Mouse (Mus musculus) cerebellum, adult 11-12 months (tissue): ENCODE results near the gene Ubtd1.

ENCODE experiments used
- DNase-seq: peaks from one replicate; pipeline ENCODE4 v3.0.0; 2022

Ubtd1 gene

DNA sequence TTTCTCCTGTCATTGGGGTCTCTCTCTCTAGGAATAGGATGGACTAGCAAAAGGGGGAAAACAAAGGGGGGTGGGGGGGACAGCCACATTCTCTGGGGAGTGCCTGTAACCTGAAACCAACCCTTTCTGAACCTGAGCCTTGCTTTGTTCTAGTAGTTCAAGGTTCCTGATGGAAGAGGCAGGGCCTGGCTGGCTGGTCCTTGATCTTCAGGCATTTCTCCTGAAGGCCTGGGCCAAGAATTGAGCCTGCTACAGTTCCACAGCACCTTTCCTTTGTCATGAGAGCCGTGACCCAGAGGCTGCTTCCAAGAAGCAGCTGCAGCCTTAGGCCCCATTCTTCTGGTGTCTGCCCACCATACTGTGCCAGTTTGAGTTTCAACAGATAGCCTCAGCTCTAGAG is 13.9 kb downstream of the Ubtd1 start:
- DNase-seq, result no peak

DNA sequence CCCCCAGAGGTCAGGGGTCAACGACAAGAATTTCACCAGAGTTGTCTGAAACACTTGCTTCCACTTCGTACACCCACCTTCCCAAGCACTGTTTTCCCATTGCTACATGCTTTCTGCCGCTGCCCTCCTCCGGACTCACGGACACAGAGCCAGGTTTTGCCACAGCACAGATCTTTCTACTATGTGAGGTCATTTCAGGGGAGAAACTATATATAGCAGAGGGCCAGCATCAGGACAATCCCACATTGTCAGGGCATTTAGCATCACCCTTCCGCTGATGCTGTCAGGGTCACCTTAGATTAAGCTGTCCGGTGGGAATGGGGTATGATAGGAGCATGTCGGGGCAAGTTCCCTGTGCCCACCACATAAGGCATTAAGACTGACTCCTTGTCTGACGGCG is 15.5 kb downstream of the Ubtd1 start:
- DNase-seq, result no peak

DNA sequence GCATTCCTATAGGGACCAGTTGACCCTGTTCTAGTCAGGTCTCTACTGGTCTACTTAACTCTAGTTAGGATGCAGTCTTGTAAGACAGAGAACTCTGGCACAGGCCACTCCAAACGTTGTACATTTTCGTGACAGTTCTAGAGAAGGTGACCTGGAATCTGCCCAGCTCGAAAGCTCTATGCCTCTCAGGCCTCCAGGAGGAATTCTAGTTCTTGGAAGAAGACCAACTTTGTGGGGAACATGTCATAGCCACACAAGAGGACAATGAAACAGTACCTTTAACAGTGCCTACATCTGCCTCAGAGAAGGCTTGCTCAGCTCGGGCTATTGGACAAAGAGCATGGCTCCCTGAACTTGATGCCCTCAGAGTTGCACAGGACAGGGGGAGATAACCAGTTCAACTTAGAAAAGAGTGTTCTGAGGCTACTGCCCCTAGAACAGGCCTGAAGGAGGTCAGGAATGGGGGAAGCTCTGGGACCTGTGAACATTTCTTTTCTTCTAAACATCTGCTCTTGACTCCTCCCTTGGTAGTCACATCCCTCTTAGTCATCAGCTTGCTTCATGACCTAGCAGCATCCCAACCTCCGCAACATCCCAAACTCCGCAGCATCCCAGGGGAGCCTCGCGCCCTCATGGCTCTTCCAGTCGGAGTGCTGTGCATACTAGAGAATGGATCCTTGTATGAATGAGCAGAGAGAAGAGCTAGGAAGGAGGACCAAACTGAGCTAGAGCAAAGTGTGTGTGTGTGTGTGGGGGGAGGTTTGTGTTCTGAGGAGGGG is 17.4 kb downstream of the Ubtd1 start:
- no peak for DNase-seq

DNA sequence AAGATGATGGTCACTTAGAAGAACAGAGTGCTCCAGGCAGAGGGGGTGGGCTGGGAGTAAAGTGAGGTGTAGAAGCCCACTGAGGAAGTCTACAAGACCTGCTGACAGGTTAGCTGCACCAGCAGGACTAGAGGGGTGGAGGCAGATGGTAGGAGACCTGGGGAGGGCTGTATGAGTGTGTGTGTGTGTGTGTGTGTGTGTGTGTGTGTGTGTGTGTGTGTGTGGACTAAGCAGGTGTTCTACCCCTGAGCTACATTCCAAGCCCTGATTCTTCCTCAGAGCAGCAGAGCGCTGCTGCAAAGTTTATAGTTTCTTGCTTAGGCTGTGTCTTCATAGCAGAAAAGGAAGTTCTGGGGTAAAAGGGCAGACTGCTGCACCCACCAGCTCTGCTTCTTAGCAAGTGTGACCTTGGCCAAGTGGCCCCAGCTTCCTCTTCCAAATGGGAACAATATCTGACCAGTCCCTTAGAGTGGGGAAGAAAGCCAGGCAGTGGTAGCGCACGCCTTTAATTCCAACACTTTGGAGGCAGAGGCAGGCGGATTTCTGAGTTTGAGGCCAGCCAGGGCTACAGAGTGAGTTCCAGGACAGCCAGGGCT is 18.2 kb downstream of the Ubtd1 start:
- no peak for DNase-seq

DNA sequence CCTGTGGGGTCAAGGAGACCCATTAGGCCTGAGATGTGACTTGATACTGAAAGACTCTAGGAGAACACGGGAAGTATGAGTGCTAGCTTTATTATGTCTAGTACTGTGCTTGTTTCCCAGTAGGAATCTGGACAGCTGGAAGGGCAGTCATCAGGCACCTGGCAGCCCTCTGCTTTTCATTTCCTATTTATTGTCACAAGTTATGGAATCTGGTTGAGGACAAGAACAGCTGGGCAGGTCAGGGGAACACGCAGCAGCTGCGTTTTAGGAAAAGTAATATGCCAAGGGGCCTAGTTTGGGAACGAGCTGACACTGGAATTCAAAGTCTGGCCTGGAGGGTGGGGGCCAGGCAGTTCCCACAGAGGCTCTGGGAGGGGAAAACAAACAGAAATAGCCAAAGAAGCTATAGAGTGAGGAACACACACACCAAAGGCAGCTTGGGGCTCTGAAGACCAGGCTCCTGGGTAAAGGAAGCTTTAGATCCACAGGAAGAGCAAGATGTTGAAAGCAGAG is 18.9 kb downstream of the Ubtd1 start:
- no peak for DNase-seq

DNA sequence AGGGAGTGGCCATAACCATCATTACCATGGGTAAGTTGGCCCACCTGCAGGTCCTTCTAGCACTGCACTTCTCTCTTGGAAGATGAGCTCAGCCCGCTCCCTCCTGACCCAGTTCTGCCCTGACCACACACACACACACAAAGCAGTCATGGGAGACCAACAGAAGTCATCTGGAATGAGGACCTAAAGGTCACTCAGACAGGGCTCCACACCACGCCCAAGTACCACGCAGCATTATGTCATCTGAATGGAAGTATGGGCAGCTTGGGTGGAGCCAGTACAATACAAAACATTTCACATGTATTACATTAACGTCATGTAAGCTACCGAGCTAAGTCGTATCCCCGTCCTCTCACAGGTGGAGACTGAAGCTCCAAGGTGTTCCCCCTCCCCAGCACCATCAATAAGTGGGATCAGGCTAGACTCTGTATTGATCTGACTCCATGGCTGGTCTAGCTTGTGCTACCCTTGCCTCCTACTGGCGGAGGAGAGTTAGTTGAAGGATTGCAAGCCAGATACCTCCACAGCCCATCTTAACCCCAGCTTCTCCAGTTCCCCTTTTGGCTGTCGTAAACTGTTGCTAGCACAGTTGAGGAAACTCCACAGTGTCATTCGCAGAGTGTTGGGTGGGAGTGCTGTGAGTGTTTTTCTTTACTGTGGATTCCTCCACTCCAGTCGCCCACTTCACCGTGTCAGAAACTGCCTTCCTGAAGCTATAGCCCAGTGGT is 19.9 kb downstream of the Ubtd1 start:
- DNase-seq, result no peak

DNA sequence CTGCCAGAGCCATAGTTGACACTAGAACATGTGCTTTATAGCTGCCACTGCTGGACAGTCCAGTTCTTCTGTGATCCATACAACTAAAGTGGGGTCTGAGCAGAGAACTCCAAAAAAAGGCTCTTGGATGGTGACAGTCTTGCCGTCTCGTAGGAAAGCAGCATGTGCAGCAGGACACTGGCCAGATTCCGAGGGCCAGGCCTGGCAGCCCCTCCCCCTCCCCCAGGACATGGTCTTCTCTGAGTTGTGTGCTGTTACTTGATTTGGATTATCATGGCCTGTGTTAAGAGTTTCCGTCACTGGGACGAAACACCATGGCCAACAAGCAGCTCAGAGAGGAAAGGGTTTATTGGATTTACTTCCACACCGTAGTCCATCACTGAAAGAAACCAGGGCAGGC is 22.7 kb downstream of the Ubtd1 start:
- no peak for DNase-seq

DNA sequence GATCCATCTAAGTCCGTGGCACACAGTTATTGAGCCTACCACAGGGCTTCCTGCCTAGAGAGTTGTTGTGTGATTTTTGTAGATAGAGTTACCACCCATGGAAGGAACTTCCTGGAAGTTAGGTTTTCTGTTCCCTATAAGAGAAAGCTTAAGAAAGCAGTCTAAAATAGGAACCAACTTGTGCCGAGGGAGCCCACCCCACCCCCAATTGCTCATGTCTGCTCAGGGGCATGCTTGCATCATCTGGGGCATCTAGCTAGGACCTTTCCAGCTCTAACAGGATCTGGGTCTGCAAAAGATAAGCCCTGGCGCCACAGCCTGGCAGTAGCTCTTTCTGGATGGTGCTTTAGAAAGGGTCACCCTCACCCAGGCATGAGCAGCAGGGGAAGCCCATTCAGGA is 24.1 kb downstream of the Ubtd1 start:
- DNase-seq, result no peak

DNA sequence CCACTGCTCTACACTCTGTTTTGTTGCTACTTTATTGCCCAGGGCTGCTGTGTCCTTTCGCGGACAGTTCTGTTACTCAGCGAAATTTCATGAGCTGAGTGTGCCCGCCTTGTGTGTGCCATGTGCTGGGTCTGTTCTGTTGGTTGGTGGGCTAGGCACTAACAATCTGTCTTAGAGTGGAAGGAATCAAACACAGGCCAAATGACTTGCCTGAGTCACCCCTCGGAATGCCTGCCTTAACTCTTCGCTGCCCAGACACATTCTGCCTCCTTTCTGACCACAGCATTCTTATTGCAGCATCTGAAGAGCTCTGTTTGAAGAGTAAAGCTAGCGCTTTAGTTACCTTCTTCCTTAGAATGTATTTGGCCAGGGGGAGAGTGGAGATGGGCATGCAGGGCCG is 25.0 kb downstream of the Ubtd1 start:
- DNase-seq, result no peak

DNA sequence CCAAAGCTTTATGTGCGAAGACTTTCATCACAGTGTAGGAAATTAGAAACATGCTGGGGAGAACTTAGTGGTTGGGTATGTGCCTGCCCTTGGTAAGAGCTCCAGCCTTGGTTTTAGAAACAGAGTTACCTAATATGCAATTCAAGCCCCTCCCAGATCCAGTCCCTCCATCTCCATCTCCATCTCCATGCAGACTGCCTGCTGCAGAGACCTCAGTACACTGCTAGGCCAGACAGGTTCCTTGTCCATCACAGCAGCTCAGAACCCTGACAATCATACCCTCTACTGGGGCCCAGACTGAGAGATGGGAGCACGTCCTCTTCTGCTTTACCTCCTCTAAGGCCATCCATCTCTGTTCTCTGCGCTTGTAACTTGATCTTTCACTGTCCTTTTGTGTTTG is 27.0 kb downstream of the Ubtd1 start:
- DNase-seq, result no peak

DNA sequence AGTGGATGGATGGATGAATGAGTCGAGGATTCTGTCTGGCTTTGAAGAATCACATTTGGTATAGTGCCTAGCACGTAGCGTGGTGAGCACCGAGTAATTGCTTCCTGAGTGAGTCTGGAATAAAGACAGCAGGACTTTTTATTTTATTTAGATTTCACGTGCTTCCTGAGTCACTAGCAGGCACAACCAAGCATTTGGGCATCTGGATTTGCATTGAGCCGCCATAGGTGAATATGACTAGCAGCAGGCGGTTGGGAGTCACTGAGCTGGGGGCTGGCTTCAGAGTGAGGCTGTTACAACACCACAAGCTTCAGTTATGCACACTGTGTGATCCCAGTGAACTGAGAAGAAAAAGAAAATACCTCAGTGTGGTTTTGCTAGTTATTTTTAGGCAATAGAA is 27.5 kb downstream of the Ubtd1 start:
- no peak for DNase-seq

DNA sequence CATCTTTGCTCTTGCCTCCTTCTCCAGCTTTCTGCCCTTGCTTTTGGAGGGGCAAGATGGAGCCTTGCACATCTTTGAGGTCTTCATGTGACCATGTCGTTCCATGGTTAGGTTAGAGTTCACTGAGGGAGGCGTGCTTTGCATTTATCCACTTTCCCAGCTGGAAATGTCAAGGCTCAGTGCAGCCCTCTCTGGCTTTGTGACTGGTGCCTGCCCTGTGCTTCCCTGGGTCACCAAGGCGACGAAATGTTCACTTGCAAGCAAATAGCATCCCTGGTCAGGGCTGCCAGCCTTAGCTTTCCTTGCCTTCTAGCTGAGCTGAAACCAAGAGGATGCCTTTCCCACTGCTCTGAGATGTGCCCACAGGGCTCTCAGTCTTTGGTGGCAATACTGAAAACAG is 28.9 kb downstream of the Ubtd1 start:
- DNase-seq, result no peak

DNA sequence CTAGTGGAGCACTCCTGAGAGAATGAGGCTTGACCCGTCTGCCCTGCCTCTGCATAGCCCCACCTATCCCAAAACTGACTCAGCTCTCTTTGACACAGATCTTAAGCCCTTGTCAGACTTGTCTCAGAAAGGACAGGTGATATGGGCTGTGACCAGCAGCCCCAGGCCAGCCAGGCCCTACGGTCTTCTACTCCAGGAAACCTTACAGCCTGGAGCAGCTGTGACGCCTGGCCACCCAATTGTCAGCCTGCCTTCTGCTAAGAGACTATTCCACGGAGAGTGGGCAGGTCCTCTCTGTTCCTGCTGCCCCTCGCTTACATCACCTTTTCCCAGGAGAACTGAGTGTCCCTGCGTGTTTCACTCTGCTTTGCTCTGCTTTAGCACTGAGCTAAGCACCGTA is 29.6 kb downstream of the Ubtd1 start:
- DNase-seq, result no peak

DNA sequence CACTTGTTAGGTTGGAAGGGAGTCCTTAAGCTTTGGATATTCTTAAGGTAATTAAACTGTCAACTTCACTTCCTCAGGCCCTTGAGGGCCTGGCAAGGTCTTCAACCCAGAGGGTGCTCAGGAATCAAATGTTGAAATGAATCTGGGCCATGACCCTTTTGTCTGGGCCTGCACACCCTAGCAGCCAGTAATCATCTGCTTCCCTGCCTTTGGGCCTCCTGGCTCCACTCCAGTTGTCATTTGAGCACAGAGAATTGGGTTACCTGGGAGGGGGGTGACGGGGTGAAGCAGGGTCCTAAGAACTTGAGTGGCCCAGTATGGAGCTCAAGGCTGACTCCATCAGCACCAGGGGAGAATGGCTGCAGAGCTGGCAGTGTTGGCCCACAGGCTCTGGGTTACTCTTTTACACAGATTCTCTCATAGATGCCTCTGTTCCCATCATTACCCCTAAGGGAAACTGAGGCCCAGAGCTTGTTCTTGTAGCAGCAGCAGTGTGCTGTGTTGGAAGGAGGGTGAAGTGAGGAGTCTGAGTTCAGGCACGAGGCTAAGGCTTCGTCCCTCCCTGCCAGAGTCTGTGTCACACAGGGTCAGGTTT is 32.8 kb downstream of the Ubtd1 start:
- no peak for DNase-seq

DNA sequence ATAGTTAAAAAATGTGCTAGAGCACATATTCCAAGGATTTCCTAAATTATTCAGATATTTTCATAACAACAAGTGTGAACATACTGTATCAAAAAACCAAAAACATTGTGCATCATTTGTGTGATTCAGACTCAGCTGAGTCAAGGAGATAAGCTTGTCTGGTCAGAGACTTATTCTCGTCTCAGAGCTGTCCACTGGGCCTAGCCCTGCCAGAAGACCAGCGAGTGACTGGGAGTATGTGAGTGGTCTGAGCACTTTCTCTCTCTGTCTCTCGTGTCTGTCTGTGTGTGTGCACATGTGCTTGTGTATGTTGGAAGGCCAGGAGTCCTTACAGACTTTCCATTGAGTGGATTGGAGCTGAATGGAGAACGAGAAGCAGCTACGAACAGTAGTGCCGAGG is 33.4 kb downstream of the Ubtd1 start:
- DNase-seq, result no peak

DNA sequence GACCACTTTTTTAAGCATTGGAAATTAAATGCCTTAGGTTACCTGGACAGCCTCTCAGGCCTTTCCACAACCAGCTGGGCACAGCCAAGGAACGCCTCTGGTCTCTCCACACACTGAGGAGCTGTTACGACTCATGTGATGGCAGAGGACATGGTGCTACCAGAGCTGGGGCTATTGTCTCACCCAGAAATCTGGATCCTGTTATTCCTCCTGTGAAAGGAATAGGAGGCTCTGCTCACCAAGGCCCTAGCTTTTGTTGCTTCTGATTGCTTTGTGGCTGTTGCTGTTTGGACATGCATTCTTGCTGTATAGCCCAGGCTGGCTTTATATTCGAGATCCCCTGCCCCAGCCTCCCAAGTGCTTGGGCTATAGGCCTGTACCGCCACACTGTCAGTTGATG is 34.7 kb downstream of the Ubtd1 start:
- no peak for DNase-seq

DNA sequence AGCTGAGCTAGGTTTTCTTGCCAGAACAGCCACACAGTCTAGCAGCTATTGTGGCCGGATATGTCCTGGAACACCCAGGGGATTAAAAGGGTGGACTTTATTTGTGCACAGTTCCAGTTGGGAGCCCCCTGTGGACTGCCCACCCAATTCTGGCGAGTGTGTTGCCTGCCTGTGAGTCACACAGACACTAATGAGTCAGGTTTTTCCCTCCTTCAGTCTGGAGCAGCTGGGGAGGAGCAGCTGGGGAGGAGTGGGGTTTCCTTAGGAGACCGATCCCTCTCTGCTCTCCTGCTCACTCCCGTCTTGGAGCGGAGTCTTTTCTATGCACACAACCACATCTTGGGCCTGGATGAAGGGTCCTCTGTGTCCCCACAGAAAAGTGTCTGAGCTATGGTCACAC is 35.3 kb downstream of the Ubtd1 start:
- no peak for DNase-seq

DNA sequence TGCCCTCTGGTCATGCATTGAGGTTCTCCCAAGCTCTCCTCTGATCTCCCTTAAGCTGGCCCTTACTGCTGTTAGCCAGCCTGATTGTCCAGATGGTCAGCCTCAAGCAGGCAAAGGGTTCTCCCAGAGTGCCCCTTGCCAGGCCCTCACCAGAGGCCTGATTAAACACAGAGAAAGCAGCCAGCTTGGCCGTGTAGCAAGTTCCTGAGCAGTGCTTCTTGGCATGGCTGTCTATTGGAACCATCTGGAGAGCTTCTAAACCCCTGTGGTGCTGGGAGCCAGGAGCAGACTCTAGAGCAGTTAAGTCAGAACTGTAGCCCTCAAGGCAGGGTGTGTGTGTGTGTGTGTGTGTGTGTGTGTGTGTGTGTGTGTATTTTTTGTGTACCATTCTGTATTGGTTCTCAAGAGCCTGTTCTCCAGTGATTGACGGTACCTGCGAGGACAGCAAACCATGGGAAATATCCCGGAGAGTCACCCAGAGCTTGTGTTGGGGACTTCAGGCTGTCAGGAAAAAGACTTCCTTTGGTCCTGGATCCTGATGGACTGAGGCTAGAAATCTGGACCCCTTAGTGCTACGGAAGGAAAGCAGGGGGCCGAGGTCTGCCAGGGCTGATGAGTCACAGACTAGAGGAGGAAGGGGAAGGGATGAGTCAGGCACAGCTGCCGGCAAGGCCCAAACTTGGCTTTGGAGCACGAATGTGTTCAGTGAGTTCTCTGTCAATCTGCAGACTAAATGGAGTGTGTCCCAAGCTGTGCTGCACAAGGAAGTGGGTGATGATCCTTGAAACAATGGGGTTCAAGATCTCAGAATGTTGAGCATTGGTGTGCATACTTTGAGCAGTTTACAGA is 36.1 kb downstream of the Ubtd1 start:
- DNase-seq, result peak; percentile 97

DNA sequence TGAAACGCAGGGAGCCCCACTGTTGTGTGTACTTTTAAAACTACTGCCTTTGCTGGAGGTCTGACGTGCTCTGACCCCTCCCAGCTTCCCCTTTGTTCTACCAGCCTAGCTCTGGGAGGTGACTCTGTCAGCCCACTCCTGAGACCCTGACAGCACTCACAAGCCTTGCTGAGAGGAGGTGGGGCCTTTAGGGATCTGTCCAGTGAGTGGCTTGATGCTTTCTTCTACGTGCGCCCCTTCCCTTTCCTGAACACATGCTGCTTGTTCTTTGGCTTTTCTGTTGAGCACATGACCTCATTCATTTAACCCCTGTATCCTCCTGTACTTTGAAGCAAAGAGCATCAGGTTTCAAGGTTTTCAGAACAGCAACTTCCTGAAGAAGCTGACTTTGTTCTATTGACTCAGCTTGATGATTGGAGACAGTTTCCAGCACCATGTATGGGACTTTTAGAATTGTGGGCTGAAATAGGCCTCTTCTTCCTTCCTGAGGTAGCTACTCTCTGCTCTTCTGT is 37.5 kb downstream of the Ubtd1 start:
- DNase-seq, result no peak

DNA sequence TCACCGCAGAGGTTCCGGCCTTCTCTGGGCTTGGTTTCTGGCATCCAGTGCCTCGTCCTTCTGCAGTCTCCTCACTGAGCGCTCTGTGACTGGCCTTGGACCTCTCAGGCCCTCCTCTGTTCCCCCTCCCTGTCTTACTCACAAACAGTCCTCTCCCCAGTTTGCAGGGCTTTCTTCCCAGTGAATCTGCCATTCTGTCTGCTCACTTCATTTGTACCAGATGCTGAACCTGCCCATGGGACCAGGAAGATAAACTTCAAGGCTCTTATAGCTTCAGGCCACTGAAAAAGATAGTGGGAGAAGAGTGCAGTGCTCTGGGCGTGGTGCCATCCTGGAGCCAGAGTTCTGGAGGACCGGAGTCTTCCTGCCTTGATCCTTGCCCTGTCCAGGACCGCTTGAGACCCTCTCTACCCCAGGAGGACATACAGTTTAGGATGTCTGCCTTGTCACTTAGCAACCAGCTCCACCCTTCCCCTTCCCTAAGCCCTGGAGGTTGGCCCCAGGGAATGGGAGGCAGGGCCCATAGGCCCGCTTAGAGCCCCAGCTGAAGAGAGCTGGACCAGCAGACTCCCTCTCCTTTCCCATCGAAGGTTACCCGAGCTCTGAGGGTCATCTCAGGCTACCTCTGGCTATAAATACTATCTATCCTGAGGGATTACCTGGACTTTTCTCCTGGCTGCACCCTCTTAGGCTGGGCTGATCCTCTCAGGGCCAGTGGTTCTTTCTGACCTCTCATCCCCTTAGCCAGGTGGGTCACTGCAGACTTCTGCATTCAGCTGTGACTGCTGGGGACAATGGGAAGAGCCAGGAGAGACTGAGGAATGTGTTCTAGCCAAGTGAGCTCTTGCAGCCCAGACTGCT is 40.3 kb downstream of the Ubtd1 start:
- no peak for DNase-seq

DNA sequence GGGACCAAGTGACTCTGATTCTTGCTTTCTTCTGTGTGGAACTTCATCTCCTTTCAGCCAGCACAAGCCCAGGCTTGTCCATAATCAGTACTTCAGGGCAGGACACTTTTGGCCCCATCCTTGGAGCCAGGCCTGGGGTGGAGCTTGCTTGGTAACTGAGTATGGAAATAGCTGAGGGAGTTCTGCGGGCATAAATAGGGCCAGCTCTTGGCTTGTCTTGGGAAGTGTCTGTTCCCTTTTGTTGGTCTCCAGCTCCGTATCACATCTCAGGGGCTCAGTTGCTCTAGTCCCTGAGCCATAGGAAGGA is 40.9 kb downstream of the Ubtd1 start:
- no peak for DNase-seq

DNA sequence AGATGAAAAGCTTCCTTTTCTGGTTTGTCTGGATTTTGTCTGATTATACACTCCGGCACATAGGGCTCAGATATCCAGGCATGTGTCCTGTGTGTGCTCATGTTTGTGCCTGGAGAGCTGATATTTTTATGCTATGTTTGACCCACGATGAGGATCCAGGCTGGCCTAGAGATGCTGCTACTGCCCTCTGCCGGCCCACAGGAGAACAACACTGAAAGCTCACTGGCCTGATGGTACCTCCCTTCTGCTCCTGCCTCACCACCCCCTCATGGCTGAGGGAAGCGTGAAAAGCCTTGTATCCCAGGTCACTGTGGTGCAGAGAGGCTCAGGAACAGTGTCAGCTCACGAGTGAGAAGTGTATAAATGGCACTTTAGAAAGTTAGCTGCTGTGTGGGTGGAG is 44.6 kb downstream of the Ubtd1 start:
- peak; percentile 83 for DNase-seq
